16 mouse cellular contexts compared by ENCODE assay signal in genomic region chr12:79825922-79826321, GRCm38 (mm10).
DNase-seq lines count a peak whose midpoint lies in the region; ATAC-seq and TF ChIP-seq lines count a peak whose summit lies in the region.
"Had no signal": no experiment of that assay in that cellular context is flagged by ENCODE, and none has a peak within 500 bp of the region (broad histone marks: within the 10 kb centered on the region; RNA-seq: fewer than 3 reads in every experiment).

No protein-coding gene starts in this region.

- peaks cover 50% of the 10 kb centered on the region for H3K4me1 ChIP-seq in heart, embryonic 10.5 days
- peaks cover 43% of the 10 kb centered on the region for H3K4me1 ChIP-seq in midbrain, embryonic 10.5 days
- no peaks in the 10 kb centered on the region for H3K4me1 ChIP-seq in midbrain, postnatal 0 days (ENCODE audit: insufficient read depth, low read length)
- peaks cover 45% of the 10 kb centered on the region for H3K4me1 ChIP-seq in limb, embryonic 10.5 days

- H3K4me3 ChIP-seq in heart, embryonic 10.5 days: no peak overlapping the region
- no peak overlapping the region for H3K4me3 ChIP-seq in midbrain, embryonic 10.5 days
- H3K4me3 ChIP-seq in midbrain, postnatal 0 days (ENCODE audit: low read depth, low read length): no peak overlapping the region
- H3K4me3 ChIP-seq in limb, embryonic 10.5 days: no peak overlapping the region
- H3K4me3 ChIP-seq: myocyte had no signal

- H3K36me3 ChIP-seq in heart, embryonic 10.5 days: no peaks in the 10 kb centered on the region
- H3K36me3 ChIP-seq in midbrain, embryonic 10.5 days: no peaks in the 10 kb centered on the region
- no peaks in the 10 kb centered on the region for H3K36me3 ChIP-seq in midbrain, postnatal 0 days (ENCODE audit: insufficient read depth, low read length)
- H3K36me3 ChIP-seq in limb, embryonic 10.5 days: no peaks in the 10 kb centered on the region

- 60% methylated on average over 7 of the region's 7 CpGs for WGBS in heart, embryonic 10.5 days
- WGBS in midbrain, embryonic 10.5 days: 37% methylated on average over 7 of the region's 7 CpGs
- 17% methylated on average over 7 of the region's 7 CpGs for WGBS in midbrain, postnatal 0 days
- WGBS in limb, embryonic 10.5 days: 53% methylated on average over 7 of the region's 7 CpGs

- no peak overlapping the region for H3K9ac ChIP-seq in midbrain, postnatal 0 days (replicated peaks; ENCODE audit: low read length, poor library complexity, severe bottlenecking)

- TF ChIP-seq CTCF in midbrain, postnatal 0 days (IDR thresholded peaks at IDR 0.05): no peak

- H3K9me3 ChIP-seq in heart, embryonic 10.5 days: no peaks in the 10 kb centered on the region
- no peaks in the 10 kb centered on the region for H3K9me3 ChIP-seq in midbrain, embryonic 10.5 days (replicated peaks)
- H3K9me3 ChIP-seq in midbrain, postnatal 0 days (ENCODE audit: low read length): no peaks in the 10 kb centered on the region
- H3K9me3 ChIP-seq in limb, embryonic 10.5 days (replicated peaks): no peaks in the 10 kb centered on the region

- no peak overlapping the region for H3K4me2 ChIP-seq in midbrain, postnatal 0 days (ENCODE audit: low read depth, low read length, poor library complexity, severe bottlenecking)
- H3K4me2 ChIP-seq: liver, embryonic 11.5 days had no signal

- no peak for DNase-seq in heart, embryonic 10.5 days (ENCODE audit: low spot score)
- no peak for DNase-seq in heart, adult 8-10 months (ENCODE audit: low spot score)
- DNase-seq in midbrain, embryonic 10.5 days (ENCODE audit: low spot score): no peak
- no peak for DNase-seq in midbrain, postnatal 0 days (ENCODE audit: low spot score)
- DNase-seq in embryo, embryonic 10.5 days (ENCODE audit: low spot score): peak; percentile 63
- DNase-seq in limb, embryonic 10.5 days (ENCODE audit: low spot score): no peak
- no peak for DNase-seq in cerebellum, adult 9-10 months
- DNase-seq in lung, postnatal 36 days: no peak
- DNase-seq: adrenal gland, postnatal 10 days; cerebellum, adult 8-10 months; heart, adult 18-20 months; heart, postnatal 10 days; kidney, postnatal 4 days; right cerebral cortex, postnatal 4 days had no signal

- 0 out of 2 replicates have a peak, but pooled peaks cover 5% of the 10 kb centered on the region for H3K27me3 ChIP-seq in heart, embryonic 10.5 days (ENCODE audit: insufficient read depth, poor library complexity, severe bottlenecking)
- H3K27me3 ChIP-seq in midbrain, embryonic 10.5 days (ENCODE audit: low read depth, poor library complexity, severe bottlenecking): no peaks in the 10 kb centered on the region; the same call in 1 of the 2 replicates
- H3K27me3 ChIP-seq in midbrain, postnatal 0 days (ENCODE audit: insufficient read depth, low read length): no peaks in the 10 kb centered on the region
- no peaks in the 10 kb centered on the region for H3K27me3 ChIP-seq in limb, embryonic 10.5 days (ENCODE audit: low read depth, poor library complexity, severe bottlenecking)

- peak overlapping the region; percentile 56; the same call in 1 of the 2 replicates for H3K27ac ChIP-seq in heart, embryonic 10.5 days
- peak overlapping the region; percentile 80 for H3K27ac ChIP-seq in midbrain, embryonic 10.5 days (replicated peaks)
- no peak overlapping the region for H3K27ac ChIP-seq in midbrain, postnatal 0 days (ENCODE audit: low read depth, low read length)
- H3K27ac ChIP-seq in limb, embryonic 10.5 days: peak overlapping the region; percentile 56; the same call in 1 of the 2 replicates

- no peak for ATAC-seq in midbrain, postnatal 0 days (ENCODE audit: low FRiP score)
